Mouse (Mus musculus) midbrain, embryonic 14.5 days (tissue): ENCODE measurements around the gene Ccna1. TPM values are rescaled to one million over a fixed set of nuclear protein-coding genes. Genes with fewer than 3 reads are reported as not detected.
A peak's percentile ranks its signal among the peaks of the same experiment; 100 is the strongest.

Experiments used
- ATAC-seq: fragments of 200-750 bp; cut with Nextera tagmentation; 2 replicates; pipeline ENCODE4 v1.8.0; 2017; ENCODE audit warnings: moderate number of reproducible peaks, moderate library complexity; ENCODE audit not compliant: low FRiP score, low TSS enrichment
- DNase-seq: peaks from one replicate; pipeline ENCODE4 v3.0.0-alpha.2; 2015
- H3K27ac ChIP-seq: fragments of 300-500 bp; sonication (generic); replicated peaks from 2 replicates; pipeline ENCODE4 v1.5.1; 2014; ENCODE audit warnings: mild to moderate bottlenecking, low read depth, low read length, moderate library complexity
- H3K27me3 ChIP-seq: fragments of 300-500 bp; sonication (generic); 2 replicates; pipeline ENCODE4 v1.6.1; 2014; ENCODE audit warnings: low read length, control low read depth, mixed read lengths; ENCODE audit not compliant: control insufficient read depth, insufficient read depth
- H3K36me3 ChIP-seq: fragments of 300-500 bp; sonication (generic); 2 replicates; pipeline ENCODE4 v1.6.1; 2014; ENCODE audit warnings: low read length, control low read depth; ENCODE audit not compliant: control insufficient read depth, insufficient read depth
- H3K4me1 ChIP-seq: fragments of 300-500 bp; sonication (generic); 2 replicates; pipeline ENCODE4 v1.6.1; 2014; ENCODE audit warnings: mild to moderate bottlenecking, antibody characterized with exemption, low read length, control low read depth; ENCODE audit not compliant: control insufficient read depth, insufficient read depth
- H3K4me2 ChIP-seq: fragments of 300-500 bp; sonication (generic); 2 replicates; pipeline ENCODE4 v1.6.1; 2014; ENCODE audit warnings: mild to moderate bottlenecking, low read length, moderate library complexity
- H3K4me3 ChIP-seq: fragments of 300-500 bp; sonication (generic); replicated peaks from 2 replicates; pipeline ENCODE4 v1.5.1; 2014; ENCODE audit warnings: low read depth, low read length
- H3K9ac ChIP-seq: fragments of 300-500 bp; sonication (generic); replicated peaks from 2 replicates; pipeline ENCODE4 v1.6.1; 2014; ENCODE audit warnings: mild to moderate bottlenecking, low read length, moderate library complexity
- H3K9me3 ChIP-seq: fragments of 300-500 bp; sonication (generic); 2 replicates; pipeline ENCODE4 v1.6.1; 2016; ENCODE audit warnings: low read length, control low read depth, mixed read lengths; ENCODE audit not compliant: control insufficient read depth
- WGBS: fragments of 180-500 bp; shearing (Covaris S2); extraction: QIAGEN DNeasy Blood & Tissue Kit; methylation state at CpG from one replicate; pipeline ENCODE4 v1.1.7; 2014; 5-methylcytosine and 5-hydroxymethylcytosine counted together
- polyA plus RNA-seq: library from polyadenylated mRNA; unstranded; fragments of >200 nt; fragmentation: Nextera tagmentation; extraction: Ambion mirVana; gene quantifications from 2 replicates; pipeline ENCODE4 v1.2.1, GENCODE M21; 2014

Ccna1 gene
- polyA plus RNA-seq, 1 experiment from 2014 or later: 2.2 TPM

DNA sequence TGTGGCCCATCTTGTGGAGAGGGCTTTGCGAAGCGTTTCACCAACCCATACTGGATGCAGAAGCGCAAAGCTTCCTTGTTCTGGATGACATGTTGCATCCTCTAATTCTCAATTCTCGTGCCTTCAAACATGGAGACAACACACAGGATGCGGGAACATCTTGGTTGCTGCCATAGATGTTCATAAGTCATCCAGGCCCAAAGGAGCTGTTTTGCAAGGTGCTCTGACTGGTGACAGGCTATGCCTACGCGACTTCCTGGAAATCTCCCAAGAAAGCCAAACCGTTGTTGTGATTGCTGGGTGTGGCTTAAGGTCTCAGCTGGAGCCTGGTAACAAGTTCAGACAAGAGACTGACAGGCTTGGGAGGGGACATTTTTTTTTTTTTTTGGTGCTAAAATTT is 1.1 kb upstream of the Ccna1 start:
- Histone ChIP-seq H3K9me3 (no peaks in the 10 kb centered on the region), H3K4me3 (no peak overlapping the region), H3K27ac (no peak overlapping the region), H3K9ac (no peak overlapping the region), H3K4me1 (peaks cover 9% of the 10 kb centered on the region), H3K4me2 (no peak overlapping the region), H3K36me3 (no peaks in the 10 kb centered on the region), H3K27me3 (0 out of 2 replicates have a peak, but pooled peaks cover 7% of the 10 kb centered on the region)
- no peak for DNase-seq
- 70% methylated on average over 8 of the region's 8 CpGs for WGBS
- no peak for ATAC-seq

GRCm38 (mm10) chr3:55055747-55056120 is 433 bp upstream of the Ccna1 start:
- H3K4me3 ChIP-seq: peak overlapping the region; percentile 62
- no peak for ATAC-seq
- H3K36me3 ChIP-seq: no peaks in the 10 kb centered on the region
- 7% methylated on average over 11 of the region's 11 CpGs for WGBS
- 0 out of 2 replicates have a peak, but pooled peaks cover 7% of the 10 kb centered on the region for H3K27me3 ChIP-seq
- peak overlapping the region; percentile 99 for H3K4me2 ChIP-seq
- H3K9ac ChIP-seq: peak overlapping the region; percentile 72
- no peaks in the 10 kb centered on the region for H3K9me3 ChIP-seq
- H3K27ac ChIP-seq: no peak overlapping the region; the same call in 1 of the 2 replicates
- H3K4me1 ChIP-seq: peaks cover 9% of the 10 kb centered on the region
- peak; percentile 24 for DNase-seq

- Histone ChIP-seq H3K9ac (no peak overlapping the region), H3K9me3 (no peaks in the 10 kb centered on the region), H3K4me2 (peak overlapping the region; percentile 99), H3K27ac (no peak overlapping the region), H3K27me3 (0 out of 2 replicates have a peak, but pooled peaks cover 7% of the 10 kb centered on the region), H3K4me3 (no peak overlapping the region), H3K4me1 (peaks cover 9% of the 10 kb centered on the region), H3K36me3 (no peaks in the 10 kb centered on the region)
- ATAC-seq: no peak
- WGBS: 55% methylated on average over 6 of the region's 6 CpGs
- DNase-seq: no peak
Measured at GRCm38 (mm10) chr3:55054231-55054630, 1.1 kb downstream of the Ccna1 start.

GRCm38 (mm10) chr3:55044601-55045370 is 10.5 kb downstream of the Ccna1 start:
- Histone ChIP-seq H3K36me3 (no peaks in the 10 kb centered on the region), H3K27me3 (no peaks in the 10 kb centered on the region), H3K4me2 (no peak overlapping the region), H3K27ac (no peak overlapping the region), H3K4me3 (no peak overlapping the region), H3K4me1 (no peaks in the 10 kb centered on the region), H3K9ac (no peak overlapping the region), H3K9me3 (no peaks in the 10 kb centered on the region)
- 67% methylated on average over 8 of the region's 8 CpGs for WGBS
- ATAC-seq (no peak), DNase-seq (no peak)

- H3K4me2 ChIP-seq: no peak overlapping the region
- no peak for ATAC-seq
- no peak for DNase-seq
- no peak overlapping the region for H3K9ac ChIP-seq
- no peak overlapping the region for H3K4me3 ChIP-seq
- no peaks in the 10 kb centered on the region for H3K27me3 ChIP-seq
- WGBS: 93% methylated on average over 5 of the region's 5 CpGs
- no peaks in the 10 kb centered on the region for H3K4me1 ChIP-seq
- H3K27ac ChIP-seq: no peak overlapping the region
- H3K9me3 ChIP-seq: no peaks in the 10 kb centered on the region
- H3K36me3 ChIP-seq: no peaks in the 10 kb centered on the region
Measured at GRCm38 (mm10) chr3:55037608-55038007, 17.7 kb downstream of the Ccna1 start.

DNA sequence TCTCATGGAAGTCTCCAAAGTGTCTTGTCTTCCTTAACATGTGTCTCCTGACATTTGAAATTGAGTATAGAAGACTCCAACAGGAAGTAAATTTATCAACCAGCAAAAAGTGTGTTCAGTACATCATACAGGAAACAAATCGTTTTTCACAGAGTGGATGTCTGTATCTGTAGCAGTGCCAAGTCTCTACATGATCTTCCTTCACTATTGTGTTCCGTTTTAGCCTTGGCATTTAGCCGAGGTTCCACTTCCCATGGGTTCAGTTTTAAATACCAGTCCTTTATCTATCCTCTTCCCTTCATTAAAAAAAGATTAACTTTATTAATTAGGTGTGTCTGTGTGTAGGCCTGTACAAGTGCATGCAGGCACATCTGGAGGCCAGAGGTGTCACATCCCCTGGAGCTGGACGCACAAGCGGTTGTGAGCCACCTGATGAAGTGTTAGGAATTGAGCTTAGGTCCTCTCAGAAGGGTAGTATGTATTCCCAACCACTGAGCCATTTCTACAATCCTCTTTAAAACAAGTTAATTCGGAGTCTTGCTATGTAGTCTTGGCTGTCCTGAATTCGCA is 27.9 kb downstream of the Ccna1 start:
- Histone ChIP-seq H3K4me1 (peaks cover 6% of the 10 kb centered on the region; the same call in 1 of the 2 replicates), H3K27ac (no peak overlapping the region), H3K9me3 (0 out of 2 replicates have a peak, but pooled peaks cover 3% of the 10 kb centered on the region), H3K4me3 (no peak overlapping the region), H3K27me3 (no peaks in the 10 kb centered on the region), H3K36me3 (no peaks in the 10 kb centered on the region), H3K9ac (no peak overlapping the region), H3K4me2 (no peak overlapping the region)
- DNase-seq (peak; percentile 32), ATAC-seq (no peak)
- 74% methylated on average over 7 of the region's 7 CpGs for WGBS

DNA sequence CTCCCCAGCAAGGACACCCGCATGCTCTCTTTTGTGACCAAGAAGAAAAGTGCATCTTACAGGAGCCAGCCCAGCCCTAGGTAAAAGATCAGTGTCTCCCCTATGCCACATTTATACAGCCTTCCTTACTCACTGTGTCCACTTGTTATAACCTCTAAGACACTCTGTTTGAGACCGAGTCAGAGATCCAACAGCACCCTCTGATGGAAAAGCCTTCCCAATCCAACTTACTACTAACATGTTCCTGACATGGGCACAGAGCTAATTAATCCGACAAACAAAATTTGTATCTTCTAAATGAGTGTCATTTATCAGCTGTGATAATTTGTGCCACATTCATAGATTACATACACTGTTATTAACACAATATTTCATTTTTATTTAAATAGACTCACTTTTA is 29.8 kb downstream of the Ccna1 start:
- DNase-seq: peak; percentile 27
- Histone ChIP-seq H3K27ac (no peak overlapping the region), H3K36me3 (no peaks in the 10 kb centered on the region), H3K9ac (no peak overlapping the region), H3K9me3 (0 out of 2 replicates have a peak, but pooled peaks cover 6% of the 10 kb centered on the region), H3K4me2 (no peak overlapping the region), H3K4me3 (no peak overlapping the region), H3K4me1 (peaks cover 6% of the 10 kb centered on the region; the same call in 1 of the 2 replicates), H3K27me3 (no peaks in the 10 kb centered on the region)
- no peak for ATAC-seq
- WGBS: 83% methylated on average over 3 of the region's 3 CpGs

DNA sequence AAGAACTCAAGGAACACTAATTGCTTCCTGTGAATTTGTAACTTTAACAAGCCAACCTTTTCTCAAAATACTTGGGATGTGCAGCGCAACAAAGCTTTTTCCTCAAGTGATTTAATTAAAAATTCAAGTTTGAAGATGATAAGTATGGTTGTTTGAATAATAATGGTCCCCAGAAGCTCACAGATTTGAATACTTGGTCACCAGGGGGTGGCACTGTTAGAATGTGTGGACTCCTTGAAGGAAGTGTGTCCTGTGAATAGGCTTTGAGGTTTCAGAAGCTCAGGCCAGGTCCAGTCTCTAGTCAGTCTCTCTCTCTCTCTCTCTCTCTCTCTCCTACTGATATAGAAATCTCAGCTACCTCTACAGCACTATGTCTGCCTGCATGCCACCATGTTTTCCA is 32.0 kb downstream of the Ccna1 start:
- H3K4me3 ChIP-seq: no peak overlapping the region
- H3K27me3 ChIP-seq: no peaks in the 10 kb centered on the region
- no peak overlapping the region for H3K27ac ChIP-seq
- DNase-seq (no peak), ATAC-seq (no peak)
- no peak overlapping the region for H3K9ac ChIP-seq
- 0 out of 2 replicates have a peak, but pooled peaks cover 6% of the 10 kb centered on the region for H3K9me3 ChIP-seq
- WGBS: 86% methylated on average over 1 of the region's 1 CpGs
- peaks cover 3% of the 10 kb centered on the region; the same call in 1 of the 2 replicates for H3K4me1 ChIP-seq
- H3K4me2 ChIP-seq: no peak overlapping the region
- H3K36me3 ChIP-seq: no peaks in the 10 kb centered on the region

GRCm38 (mm10) chr3:55022247-55022646 is 33.1 kb downstream of the Ccna1 start:
- ATAC-seq: no peak
- Histone ChIP-seq H3K4me1 (no peaks in the 10 kb centered on the region), H3K27ac (no peak overlapping the region), H3K4me2 (no peak overlapping the region), H3K36me3 (no peaks in the 10 kb centered on the region), H3K9me3 (0 out of 2 replicates have a peak, but pooled peaks cover 6% of the 10 kb centered on the region), H3K9ac (no peak overlapping the region), H3K27me3 (no peaks in the 10 kb centered on the region), H3K4me3 (no peak overlapping the region)
- WGBS: 85% methylated on average over 1 of the region's 1 CpGs
- no peak for DNase-seq
